Mouse (Mus musculus) cerebral cortex, adult 2 months (tissue): ENCODE measurements around the gene Rap1a.

Experiments
- WGBS: fragments of 180-500 bp; shearing (Covaris S2); methylation state at CpG from one replicate; pipeline ENCODE4 v1.1.7; 2018; 5-methylcytosine and 5-hydroxymethylcytosine counted together

Rap1a gene

DNA sequence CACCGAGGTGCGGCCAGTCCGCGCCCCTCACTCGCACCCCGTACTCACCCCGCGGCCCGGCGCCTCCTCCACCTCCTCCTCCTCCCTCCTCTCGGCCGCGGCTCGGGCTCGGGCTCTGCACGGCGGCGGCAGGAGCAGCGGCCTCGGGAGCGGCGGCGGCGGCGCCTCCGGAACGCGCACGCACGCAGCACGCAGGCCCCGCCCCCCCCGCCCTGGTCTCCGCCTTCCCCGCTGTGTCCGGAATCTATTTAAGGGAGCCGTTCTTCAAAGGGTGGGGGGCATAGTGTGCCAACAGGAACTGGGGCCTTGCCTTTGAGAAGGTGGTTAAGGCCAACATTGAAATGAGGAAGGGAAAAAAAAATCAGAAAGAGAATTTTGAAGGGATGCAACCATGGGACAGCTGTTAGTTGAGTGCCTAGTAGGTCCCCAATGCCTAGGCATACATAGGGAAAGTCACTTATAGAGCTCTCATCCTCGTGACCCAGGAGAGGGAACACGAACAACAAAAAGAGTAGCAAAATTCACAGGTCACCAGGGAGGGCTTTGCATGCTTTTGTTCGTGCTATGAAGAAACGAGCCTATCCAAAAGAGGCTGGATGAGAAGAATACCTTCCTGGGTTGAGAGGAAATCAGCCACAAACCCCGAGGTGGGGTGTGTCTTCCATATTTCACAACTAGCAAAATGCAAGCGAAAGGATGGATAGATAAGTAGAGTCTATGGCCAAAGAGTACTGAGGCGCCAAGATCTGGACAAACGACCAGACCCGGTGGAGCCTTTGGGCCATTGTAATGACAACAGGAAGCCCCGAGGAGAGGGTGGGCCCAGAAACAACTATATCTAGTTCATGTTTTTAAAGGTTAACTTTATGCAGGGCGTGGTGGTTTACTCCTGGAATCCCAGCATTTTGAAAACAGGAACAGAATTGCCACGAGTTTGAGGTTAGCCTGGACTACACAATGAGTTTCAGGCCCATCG is at the start of gene Rap1a:
TSS of gene Rap1a (minus strand) at position 146 of the 976 bp plus-strand sequence.
- WGBS, result 15% methylated on average over 47 of the region's 50 CpGs

- WGBS, result 69% methylated on average over 7 of the region's 7 CpGs
Observed at GRCm38 (mm10) chr3:105846294-105847069, 45.3 kb upstream of the Rap1a start.

GRCm38 (mm10) chr3:105839836-105840235 is 38.7 kb upstream of the Rap1a start:
- WGBS, result 83% methylated on average over 4 of the region's 4 CpGs

GRCm38 (mm10) chr3:105838655-105839054 is 37.5 kb upstream of the Rap1a start:
- 90% methylated on average over 3 of the region's 3 CpGs for whole genome bisulfite sequencing

DNA sequence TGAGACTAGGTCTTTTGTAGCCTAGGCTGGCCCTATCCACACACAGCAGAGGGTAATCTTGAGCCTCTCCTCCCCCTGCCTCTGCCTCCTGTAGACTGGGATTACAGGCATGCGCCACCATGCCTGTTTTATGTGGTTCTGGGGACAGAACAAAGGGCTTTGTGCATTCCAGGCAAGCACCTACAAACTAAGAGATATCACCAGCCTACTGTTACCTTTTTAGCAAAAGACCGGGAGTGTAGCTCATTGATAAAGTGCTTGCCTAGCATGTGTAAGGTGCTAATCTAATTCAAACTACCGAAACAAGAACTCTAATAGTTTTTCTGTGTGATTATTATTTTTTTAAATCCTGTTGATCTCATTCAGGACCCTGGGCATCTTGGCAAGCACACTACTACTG is 35.7 kb upstream of the Rap1a start:
- 94% methylated on average over 3 of the region's 3 CpGs for WGBS

DNA sequence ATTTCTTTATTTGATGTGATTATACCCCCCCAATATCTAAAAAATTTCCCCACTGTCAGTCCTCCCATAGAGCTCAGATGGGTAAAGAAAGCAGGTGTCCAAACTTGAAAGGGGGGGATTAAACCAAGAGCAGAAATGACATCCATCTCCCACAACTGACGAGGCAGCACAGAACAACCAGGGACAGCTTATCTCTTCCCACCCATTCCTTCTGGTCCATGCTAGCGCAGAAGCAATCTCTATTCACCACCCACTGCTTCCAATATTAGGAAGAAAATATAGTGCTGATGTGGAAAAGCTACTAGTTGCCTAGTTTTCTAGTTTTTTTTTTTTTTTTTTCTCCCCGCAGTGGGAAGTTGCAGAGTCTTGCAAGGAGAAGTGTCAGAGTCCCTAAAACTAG is 34.7 kb upstream of the Rap1a start:
- 61% methylated on average over 3 of the region's 3 CpGs for WGBS

GRCm38 (mm10) chr3:105831584-105831983 is 30.4 kb upstream of the Rap1a start:
- over 99% methylated on average over 3 of the region's 3 CpGs for WGBS

DNA sequence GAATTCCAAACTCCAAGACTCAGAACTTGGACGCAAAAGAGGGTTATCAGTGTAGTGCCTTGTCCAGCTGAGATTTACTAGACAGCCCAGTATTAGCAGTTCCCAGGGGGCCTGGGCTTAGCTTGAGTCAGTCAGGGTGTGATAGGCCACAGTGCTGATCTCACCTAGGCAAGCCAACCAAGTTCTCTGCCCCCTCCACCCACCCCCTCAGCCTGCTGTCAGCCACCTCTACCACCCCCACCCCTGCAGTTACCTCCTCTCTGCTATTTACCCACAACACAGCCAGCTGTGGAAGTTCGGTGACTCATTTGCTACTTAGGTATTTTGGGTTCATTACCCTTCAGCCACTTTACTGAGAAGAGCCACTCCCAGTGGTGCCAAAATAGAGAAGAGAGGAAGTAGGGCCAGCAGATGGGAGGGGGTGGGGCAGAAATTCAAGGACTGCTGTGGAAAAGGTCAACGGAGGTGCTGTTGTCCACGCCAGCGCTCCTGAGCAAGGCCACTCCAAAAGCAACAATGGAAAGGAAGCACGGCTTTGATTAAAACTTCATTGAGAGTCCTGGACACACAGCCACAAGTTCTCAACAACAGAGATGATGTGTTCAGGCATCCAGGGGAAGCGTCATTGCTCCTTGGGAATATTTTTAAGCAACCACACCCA is 24.5 kb upstream of the Rap1a start:
- 71% methylated on average over 7 of the region's 7 CpGs for WGBS

GRCm38 (mm10) chr3:105824704-105825103 is 23.6 kb upstream of the Rap1a start:
- WGBS, result 67% methylated on average over 2 of the region's 2 CpGs

DNA sequence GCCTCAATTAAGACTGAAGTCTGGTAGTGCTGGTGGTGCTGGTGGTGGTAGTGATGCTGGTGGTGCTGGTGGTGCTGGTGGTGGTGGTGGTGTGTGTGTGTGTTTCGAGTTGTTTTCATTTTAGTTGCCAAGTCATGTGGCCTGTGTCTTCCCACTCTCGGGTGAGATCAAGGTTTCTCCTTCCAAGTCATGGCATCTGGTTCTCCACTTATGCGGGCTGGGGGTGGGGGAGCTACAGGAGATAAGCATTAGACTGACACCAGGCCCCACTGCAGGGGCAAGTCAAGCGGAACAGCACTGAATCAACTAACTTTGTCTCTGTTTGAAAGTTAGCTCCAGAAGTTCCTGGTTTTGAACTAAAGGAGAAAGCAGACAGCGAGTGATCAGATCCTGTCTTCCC is 23.0 kb upstream of the Rap1a start:
- WGBS, result 80% methylated on average over 5 of the region's 5 CpGs

GRCm38 (mm10) chr3:105821504-105821903 is 20.4 kb upstream of the Rap1a start:
- 96% methylated on average over 3 of the region's 3 CpGs for WGBS

DNA sequence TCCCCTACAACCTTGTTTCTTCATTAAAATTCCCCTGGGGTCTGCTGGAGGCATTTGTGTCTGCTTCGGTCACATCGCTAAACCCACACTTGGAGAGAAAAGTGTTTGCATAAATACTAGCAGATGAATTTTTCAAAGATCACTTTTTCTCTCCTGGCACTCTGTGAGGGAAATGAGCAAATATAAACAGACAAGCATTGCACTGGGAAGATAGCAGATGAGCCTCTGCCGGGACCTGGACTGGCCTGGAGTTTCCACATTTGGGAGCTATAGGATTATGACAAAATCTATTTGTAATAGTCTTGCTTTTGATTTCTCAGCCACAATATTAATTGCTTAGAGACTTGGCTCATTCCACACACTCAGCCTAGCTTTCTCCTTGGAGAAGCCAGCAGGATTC is 19.1 kb upstream of the Rap1a start:
- WGBS, result 69% methylated on average over 3 of the region's 3 CpGs

DNA sequence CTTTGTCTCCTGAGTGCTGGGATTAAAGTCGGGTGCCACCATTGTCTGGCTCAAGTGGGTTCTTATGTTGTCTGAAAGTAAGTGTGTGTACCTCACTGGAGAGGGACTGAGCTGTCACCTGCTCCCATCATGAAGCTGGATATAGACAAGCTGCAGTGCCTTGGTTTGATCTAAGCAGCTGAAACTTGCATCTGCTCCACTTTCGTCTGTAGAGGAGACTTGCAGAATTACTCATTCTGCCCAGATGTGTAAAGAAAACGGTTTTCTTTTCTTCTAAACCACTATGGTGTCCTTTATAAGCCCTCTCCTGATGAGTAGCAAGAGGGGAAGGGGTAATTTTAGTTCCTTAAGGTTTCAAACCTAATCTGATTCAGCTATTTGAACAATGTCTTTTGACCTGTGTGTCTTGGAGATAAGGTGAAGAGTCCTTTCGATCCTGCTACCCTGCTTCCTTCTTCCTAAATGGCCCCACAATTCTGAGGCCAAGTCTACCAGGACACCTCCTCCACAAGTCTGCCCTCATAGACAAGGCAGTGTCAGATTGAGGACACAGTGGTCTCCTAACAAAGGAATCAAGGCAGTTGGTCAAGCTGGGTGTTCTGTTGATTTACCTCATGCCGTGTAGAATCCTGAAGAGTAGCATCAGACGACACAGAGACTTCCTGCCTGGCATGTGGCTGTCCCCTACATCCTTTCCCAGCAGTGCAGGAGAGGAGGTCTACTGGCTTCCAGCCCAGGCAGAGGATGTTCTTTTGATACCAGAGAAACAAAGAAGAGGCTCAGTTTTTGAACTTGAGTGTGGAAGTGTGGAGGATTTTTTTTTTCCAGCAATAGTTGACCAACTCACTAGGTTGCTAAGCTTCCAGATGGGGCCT is 17.2 kb upstream of the Rap1a start:
- 72% methylated on average over 6 of the region's 6 CpGs for WGBS

- WGBS, result 72% methylated on average over 8 of the region's 8 CpGs
Observed at GRCm38 (mm10) chr3:105816089-105816488, 15.0 kb upstream of the Rap1a start.

- WGBS, result 78% methylated on average over 10 of the region's 10 CpGs
Observed at GRCm38 (mm10) chr3:105815236-105815904, 14.2 kb upstream of the Rap1a start.

GRCm38 (mm10) chr3:105811146-105811545 is 10.0 kb upstream of the Rap1a start:
- 86% methylated on average over 2 of the region's 2 CpGs for WGBS

DNA sequence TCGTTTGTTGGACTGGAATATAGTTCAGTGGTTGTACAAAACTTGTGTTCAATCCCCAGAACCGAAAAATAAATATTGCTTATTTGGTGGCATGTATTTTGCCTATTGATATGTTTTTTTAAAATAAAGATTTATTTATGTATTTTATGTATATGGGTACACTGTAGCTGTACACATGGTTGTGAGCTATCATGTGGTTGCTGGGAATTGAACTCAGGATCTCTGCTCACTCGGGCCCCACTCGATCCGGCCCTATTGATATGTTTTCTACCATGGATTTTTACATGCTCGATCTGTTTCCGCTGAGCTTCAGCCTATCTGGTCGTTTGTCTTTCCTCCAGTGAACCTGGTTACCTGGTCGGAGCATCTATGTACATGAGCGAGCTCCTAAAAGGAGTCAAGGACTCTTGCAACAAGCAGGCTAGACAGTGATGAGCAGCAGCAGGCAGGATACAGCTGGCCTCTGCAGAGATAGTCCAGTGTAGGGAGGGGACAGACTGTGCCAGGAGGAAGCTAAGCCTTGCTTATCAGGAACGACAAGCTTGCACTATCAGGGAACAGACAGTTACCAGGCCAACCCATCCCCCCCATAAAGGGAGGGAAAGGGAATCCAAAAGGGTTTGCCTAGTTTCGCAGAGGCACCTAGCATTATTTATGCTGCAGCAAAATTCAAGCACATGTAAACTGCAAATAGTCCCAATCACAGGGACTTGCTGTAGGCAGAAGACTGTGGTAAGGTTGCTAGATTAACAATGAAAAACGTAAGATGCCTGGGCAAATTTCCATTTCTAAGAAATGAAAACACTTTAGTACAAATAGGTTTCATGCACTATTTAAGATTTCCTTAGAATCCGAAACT is 7.3 kb upstream of the Rap1a start:
- WGBS, result 87% methylated on average over 14 of the region's 14 CpGs

- 86% methylated on average over 1 of the region's 1 CpGs for WGBS
Observed at GRCm38 (mm10) chr3:105807672-105808071, 6.5 kb upstream of the Rap1a start.

GRCm38 (mm10) chr3:105806519-105807249 is 5.5 kb upstream of the Rap1a start:
- WGBS, result 59% methylated on average over 11 of the region's 11 CpGs
